Mouse (Mus musculus) adrenal gland, adult 8-10 months (tissue): Measurements from ENCODE around the gene Slc11a1. TPM values are rescaled to one million over a fixed set of nuclear protein-coding genes. Genes with fewer than 3 reads are reported as not detected.

Experiments
- DNase-seq: peaks from one replicate; pipeline ENCODE4 v3.0.0; 2022
- microRNA-seq, 2 experiments: library from miRNA; unstranded; fragments of <30 nt; microRNA quantifications; one replicate each; pipeline ENCODE4 v1.2.0; 2022
- total RNA-seq, 4 experiments: library from RNA; stranded (reverse); gene quantifications; 2 replicates each; pipeline ENCODE4 v1.2.4; 2022

Gene Slc11a1
- total RNA-seq, 4 experiments from 2014 or later, result 12.9 to 29.1 (median 19.7) TPM

DNA sequence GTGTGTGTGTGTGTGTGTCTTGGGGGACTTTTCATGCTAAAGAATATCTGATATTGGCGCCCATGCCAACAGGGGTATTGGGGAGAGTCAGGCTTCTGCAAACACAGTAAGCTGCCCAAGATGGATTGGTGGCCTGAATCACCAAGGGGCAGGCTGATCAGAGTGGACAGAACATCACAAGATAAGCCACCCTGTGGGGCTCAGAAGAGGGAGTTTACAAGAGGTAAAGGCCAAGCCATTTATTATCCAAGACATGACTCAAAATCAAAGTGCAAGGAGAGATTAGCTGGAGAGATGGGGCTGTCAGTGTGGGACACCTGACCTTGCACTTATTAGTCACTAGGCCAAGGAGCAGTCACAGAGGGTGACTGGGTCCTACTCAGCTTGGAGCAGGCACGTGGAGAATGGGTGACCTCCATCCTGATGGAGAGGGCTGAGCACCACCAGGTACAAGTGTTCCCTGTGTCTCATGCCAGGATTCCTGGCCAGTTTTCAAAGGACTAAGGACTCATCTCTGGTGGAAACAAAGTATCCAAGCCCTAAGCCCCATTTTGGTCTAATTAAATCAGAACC, 36.8 kb downstream of the Slc11a1 start:
- peak; percentile 84 for DNase-seq

- DNase-seq, result no peak
Observed at GRCm38 (mm10) chr1:74412711-74413110, 37.7 kb downstream of the Slc11a1 start.

GRCm38 (mm10) chr1:74415143-74415542, 40.1 kb downstream of the Slc11a1 start:
- no peak for DNase-seq

DNA sequence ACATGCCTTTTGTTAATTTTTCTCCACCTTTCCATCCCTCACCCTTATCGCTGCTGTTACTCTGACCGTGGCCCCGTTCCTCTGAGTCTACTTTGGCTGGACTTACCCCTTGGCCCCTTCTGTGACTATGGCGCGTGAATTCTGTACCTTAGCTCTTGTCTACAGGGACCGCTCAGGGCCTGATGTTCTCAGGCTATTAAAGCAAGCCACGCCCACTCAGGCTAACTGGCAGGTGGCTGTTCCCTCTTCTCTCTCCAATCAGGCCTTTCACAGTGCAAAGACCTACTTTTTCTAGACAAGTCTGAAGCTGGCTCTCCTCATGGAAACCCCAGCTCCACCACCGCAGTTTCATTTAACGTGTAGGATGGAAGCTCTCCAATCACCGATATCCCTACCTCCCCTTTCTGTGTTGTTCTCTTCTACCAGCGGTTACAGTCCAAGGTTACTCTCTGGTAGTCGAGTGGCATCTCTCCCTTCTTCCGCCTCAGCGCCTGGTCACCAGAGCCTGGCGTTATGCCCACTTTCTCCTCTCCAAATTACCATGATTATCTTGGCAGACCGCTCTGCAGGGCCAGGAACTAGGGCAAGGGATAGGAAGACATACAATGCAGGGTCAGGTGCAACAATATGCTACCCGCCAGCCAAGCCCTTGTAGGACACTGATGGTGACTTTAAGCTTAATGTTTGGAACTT, 43.9 kb downstream of the Slc11a1 start:
- peak; percentile 59 for DNase-seq

GRCm38 (mm10) chr1:74419440-74419794, 44.4 kb downstream of the Slc11a1 start:
- DNase-seq, result no peak

DNA sequence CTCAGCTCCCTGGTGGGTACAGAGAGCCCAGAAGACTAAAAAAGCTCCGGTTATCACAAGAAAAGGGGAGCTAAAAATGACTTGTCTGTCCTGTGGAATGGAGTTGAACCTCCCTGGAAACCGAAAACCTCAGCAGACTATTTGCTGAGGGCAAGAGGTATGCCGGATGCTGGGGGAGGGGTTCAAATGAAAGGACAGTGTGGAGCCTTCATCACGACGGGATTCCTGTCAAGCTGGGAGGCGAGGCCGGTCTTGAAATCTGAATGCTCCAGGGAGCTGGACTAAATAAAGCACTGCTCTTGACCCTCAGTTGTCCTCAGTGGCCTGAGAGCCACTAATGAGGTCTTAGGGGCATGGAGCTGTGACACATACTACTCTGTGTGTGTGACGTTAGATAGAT, 48.2 kb downstream of the Slc11a1 start:
- no peak for DNase-seq

- DNase-seq, result no peak
Observed at GRCm38 (mm10) chr1:74425845-74426244, 50.9 kb downstream of the Slc11a1 start.

DNA sequence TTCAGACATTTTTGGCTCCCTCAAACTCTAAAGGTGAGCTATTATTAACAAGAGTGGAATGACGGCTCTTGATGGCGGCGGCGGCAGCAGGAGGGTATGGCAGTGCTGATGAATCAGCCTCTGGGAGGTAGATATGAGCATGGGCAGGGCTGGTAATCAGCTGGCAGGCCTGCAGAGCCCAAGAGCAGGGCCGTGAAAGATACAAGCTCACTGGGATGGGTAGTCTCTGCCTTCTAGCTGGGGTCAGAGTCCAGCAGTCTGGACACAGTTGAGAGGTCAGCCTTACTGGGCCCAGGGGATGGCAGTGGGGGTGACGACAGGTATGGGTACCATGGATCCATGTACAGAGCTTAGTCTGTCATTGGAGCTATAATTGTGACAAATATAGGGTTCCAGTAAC, 58.2 kb downstream of the Slc11a1 start:
- DNase-seq, result no peak

DNA sequence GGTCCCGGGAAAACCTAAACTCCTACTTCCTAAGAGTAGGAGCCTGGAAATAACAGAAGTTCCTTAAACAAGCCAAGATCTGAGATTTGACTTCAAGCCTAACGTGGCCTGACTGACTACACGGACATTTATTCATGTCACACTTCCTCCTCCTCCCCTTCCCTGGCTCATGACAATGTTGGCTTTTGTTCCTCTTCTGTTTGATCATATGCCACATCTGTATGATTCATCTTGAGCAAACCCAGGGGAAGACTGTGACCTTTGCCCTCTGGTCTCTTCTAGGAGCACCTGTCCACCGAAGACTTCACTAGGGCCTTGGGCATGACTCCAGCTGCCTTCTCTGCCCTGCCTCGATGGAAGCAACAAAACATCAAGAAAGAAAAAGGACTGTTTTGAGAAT, 59.6 kb downstream of the Slc11a1 start:
- no peak for DNase-seq

GRCm38 (mm10) chr1:74435563-74435962, 60.6 kb downstream of the Slc11a1 start:
- DNase-seq, result no peak

Small RNA genes lying within 50 kb of the gene (microRNA-seq; reads per million reads assigned to microRNA genes)
- gene Mir26b, result 22,644 to 24,682 reads per million in 2 experiments

Other genes with a start within 250 kb of the Slc11a1 start
- gene Rufy4, start 249.7 kb upstream of the Slc11a1 start, total RNA-seq, result 1 to 10 TPM; 1.3 to 4.4 (median 2.8) TPM
- under 1 TPM in 1 of 4 experiments, not detected in 3; 0.10 TPM for gene Cxcr2, start 221.2 kb upstream of the Slc11a1 start, total RNA-seq
- gene Cxcr1, start 180.6 kb upstream of the Slc11a1 start, total RNA-seq, result under 1 TPM in 1 of 4 experiments, not detected in 3; 0.27 TPM
- gene Arpc2, start 139.1 kb upstream of the Slc11a1 start, total RNA-seq, result 100 to 1,000 TPM; 171 to 184 (median 181) TPM
- not detected for gene Gpbar1, start 96.6 kb upstream of the Slc11a1 start, total RNA-seq
- gene Aamp, start 90.5 kb upstream of the Slc11a1 start, total RNA-seq, result 100 to 1,000 TPM; 174 to 226 (median 192) TPM
- gene Pnkd, start 90.3 kb upstream of the Slc11a1 start, total RNA-seq, result 10 to 100 TPM; 68.1 to 76.1 (median 74.6) TPM
- 100 to 1,000 TPM; 123 to 136 (median 131) TPM for gene Tmbim1, start 69.6 kb upstream of the Slc11a1 start, total RNA-seq
- 1 to 10 TPM in 2 of 4 experiments, under 1 TPM in 2; 0.21 to 1.4 (median 0.81) TPM for gene Catip, start 13.1 kb upstream of the Slc11a1 start, total RNA-seq
- 100 to 1,000 TPM; 141 to 175 (median 160) TPM for gene Ctdsp1, start 16.3 kb downstream of the Slc11a1 start, total RNA-seq
- gene Vil1, start 34.2 kb downstream of the Slc11a1 start, total RNA-seq, result 1 to 10 TPM in 3 of 4 experiments, under 1 TPM in 1; 0.96 to 4.1 (median 2.6) TPM
- gene Cnot9, start 130.9 kb downstream of the Slc11a1 start, total RNA-seq, result 10 to 100 TPM; 27.1 to 29.4 (median 28.1) TPM
- gene Plcd4, start 167.7 kb downstream of the Slc11a1 start, total RNA-seq, result 1 to 10 TPM; 1.1 to 2.1 (median 1.5) TPM
- 10 to 100 TPM; 14.1 to 23.0 (median 17.8) TPM for gene Usp37, start 169.1 kb downstream of the Slc11a1 start, total RNA-seq
- 10 to 100 TPM; 14.3 to 20.2 (median 18.3) TPM for gene Zfp142, start 213.1 kb downstream of the Slc11a1 start, total RNA-seq
- gene Bcs1l, start 213.1 kb downstream of the Slc11a1 start, total RNA-seq, result 10 to 100 TPM; 27.1 to 33.2 (median 29.0) TPM
- gene Rnf25, start 226.2 kb downstream of the Slc11a1 start, total RNA-seq, result 10 to 100 TPM; 50.2 to 79.7 (median 66.6) TPM
- 10 to 100 TPM in 1 of 4 experiments, 1 to 10 TPM in 3; 3.5 to 11.8 (median 4.8) TPM for gene Stk36, start 226.2 kb downstream of the Slc11a1 start, total RNA-seq